ENCODE assay signal across 19 mouse cellular contexts in genomic region chr4:148232124-148232523, GRCm38 (mm10). TPM values are rescaled to one million over a fixed set of nuclear protein-coding genes. Genes with fewer than 3 reads are reported as not detected.
"Had no signal": no experiment of that assay in that cellular context is flagged by ENCODE, and none has a peak within 500 bp of the region (broad histone marks: within the 10 kb centered on the region; RNA-seq: fewer than 3 reads in every experiment).

No protein-coding gene starts in this region.

- H3K4me2 ChIP-seq: limb, embryonic 13.5 days; liver, embryonic 12.5 days; liver, embryonic 15.5 days; lung, embryonic 15.5 days; neural tube, embryonic 13.5 days had no signal

- H3K27me3 ChIP-seq: limb, embryonic 13.5 days; lung, embryonic 15.5 days had no signal

- H3K36me3 ChIP-seq: limb, embryonic 10.5 days; limb, embryonic 13.5 days; liver, embryonic 12.5 days; liver, embryonic 15.5 days; lung, embryonic 15.5 days; neural tube, embryonic 13.5 days had no signal

- H3K4me3 ChIP-seq: layer of hippocampus, adult 2 months; limb, embryonic 10.5 days; limb, embryonic 13.5 days; liver, embryonic 12.5 days; liver, embryonic 15.5 days; lung, embryonic 15.5 days; megakaryocyte, embryonic 14.5 days; neural tube, embryonic 13.5 days had no signal

- ATAC-seq: intestine, postnatal 0 days; liver, embryonic 12.5 days had no signal

- H3K9ac ChIP-seq: limb, embryonic 13.5 days; liver, embryonic 12.5 days; liver, embryonic 15.5 days; lung, embryonic 15.5 days; neural tube, embryonic 13.5 days had no signal

- DNase-seq: kidney, adult 2 months; kidney, postnatal 25 days; layer of hippocampus, adult 9-11 months; liver; lung, adult 18-20 months; lung, postnatal 10 days; lung, postnatal 36 days; thymus, adult 18-20 months; thymus, postnatal 36 days had no signal

- H3K9me3 ChIP-seq: limb, embryonic 10.5 days; limb, embryonic 13.5 days; liver, embryonic 12.5 days; liver, embryonic 15.5 days; lung, embryonic 15.5 days; megakaryocyte, embryonic 14.5 days; neural tube, embryonic 13.5 days had no signal

- H3K4me1 ChIP-seq: limb, embryonic 13.5 days; liver, embryonic 12.5 days; liver, embryonic 15.5 days; lung, embryonic 15.5 days had no signal

- H3K27ac ChIP-seq: kidney, postnatal 0 days; layer of hippocampus, adult 2 months; limb, embryonic 10.5 days; limb, embryonic 13.5 days; liver, embryonic 12.5 days; liver, embryonic 15.5 days; lung, embryonic 15.5 days had no signal

RNA-seq across cellular contexts. Expression of gene Disp3, which starts 55.6 kb away (rescaled TPM):
- polyA plus RNA-seq: liver, embryonic 15.5 days had no signal
